Mouse (Mus musculus) ES-CJ7 (cell line): ENCODE data around the gene Fscn3.

Experiments
- DNase-seq: peaks from one replicate; pipeline ENCODE4 v3.0.0; 2011; ENCODE audit warnings: low read depth, low spot score

Fscn3 gene

DNA sequence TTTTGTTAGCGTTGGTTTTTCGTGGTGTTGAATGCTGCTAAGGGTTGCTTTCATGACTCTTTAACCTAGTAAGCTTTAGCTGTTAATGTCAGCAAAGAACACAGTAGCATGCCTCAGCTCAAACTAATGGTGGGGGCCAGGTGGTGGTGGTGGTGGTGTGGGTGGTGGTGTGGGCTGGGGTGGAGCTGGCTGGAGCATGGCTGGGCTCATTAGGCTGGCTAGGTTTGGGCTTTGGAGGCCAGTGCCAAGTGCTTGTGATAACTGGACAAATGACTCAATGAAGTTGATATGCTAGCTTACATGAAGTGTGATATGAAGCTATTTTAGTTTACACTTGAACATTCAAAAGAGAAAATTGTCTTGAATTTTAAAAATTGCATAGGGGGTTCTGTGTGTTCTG is 58.4 kb downstream of the Fscn3 start:
- DNase-seq, result no peak

DNA sequence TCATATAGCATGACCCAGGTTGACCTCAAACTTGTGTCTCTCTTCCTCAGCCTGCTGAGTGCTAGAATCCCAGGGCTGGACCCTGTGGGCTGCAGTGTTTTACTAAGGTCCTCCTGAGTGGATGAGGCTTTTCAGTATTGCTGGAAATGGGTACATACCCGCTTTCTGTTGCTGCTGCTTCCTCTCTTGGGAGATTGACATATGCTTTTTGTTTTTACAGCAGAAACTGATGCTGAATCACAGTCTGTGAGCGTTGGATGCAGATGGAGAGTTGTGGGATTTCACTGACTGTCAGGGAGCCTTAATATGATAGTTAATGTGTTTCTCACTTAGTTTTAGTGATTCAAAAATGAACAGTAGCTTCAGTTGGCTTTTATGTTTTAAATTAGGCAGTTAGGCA is 58.9 kb downstream of the Fscn3 start:
- DNase-seq, result no peak

DNA sequence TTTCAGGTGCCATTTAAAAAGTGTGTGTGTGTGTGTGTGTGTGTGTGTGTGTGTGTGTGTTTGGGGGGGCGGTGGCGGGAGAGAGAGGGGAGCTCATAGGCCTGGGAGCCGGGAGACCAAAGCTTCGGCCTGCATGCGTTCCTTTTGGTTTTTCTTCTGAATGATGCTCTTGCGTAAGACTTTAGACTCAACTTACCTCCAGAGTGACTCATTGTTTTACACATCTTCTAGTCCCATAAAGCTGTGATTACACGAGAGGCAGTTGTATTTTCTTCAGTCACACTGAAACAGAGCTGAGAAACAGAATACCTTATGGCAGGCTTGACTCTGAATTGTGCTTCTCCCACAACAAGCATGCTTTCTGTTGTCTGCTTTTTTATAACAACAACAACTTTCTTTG is 59.3 kb downstream of the Fscn3 start:
- no peak for DNase-seq
